In the genomic region with DNA sequence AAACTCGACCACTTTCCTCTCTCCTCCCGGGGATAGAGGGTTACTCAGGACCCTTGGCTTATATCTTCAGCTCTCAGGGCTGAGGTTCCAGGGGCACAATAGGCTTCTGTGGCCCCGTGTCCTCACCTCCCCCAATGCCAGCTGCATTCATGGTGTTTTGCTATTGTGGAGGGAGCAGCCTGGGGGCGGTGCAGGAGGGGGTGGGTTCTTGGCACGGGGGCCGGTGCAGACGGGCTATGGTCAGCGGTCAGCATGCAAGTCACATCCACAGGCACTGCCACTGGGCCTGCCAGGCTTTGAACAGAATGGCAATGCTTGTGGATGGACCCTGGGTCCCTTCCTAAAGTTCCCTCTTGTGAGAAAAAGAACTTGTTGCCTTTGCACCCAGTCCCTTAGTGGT, we compare ENCODE assay signal across 7 mouse cellular contexts. TPM values are rescaled to one million over a fixed set of nuclear protein-coding genes. Genes with fewer than 3 reads are reported as not detected.
A peak's percentile ranks its signal among the peaks of the same experiment; 100 is the strongest.
DNase-seq lines count a peak whose midpoint lies in the region; ATAC-seq and TF ChIP-seq lines count a peak whose summit lies in the region.

No protein-coding gene starts in this region.

- no peak for TF ChIP-seq CTCF in kidney, adult 2 months (conservative IDR thresholded peaks at IDR 0.05; ENCODE audit: insufficient read depth, insufficient read length, low read depth, low read length)

- no peak overlapping the region for H3K27ac ChIP-seq in forebrain, embryonic 16.5 days (ENCODE audit: low read length)
- peak overlapping the region; percentile 58 for H3K27ac ChIP-seq in midbrain, embryonic 15.5 days
- H3K27ac ChIP-seq in kidney, adult 2 months (ENCODE audit: insufficient read depth, low read depth, low read length), result no peak overlapping the region

- H3K27me3 ChIP-seq in forebrain, embryonic 16.5 days (replicated peaks; ENCODE audit: control insufficient read depth, insufficient read depth, low read length), result no peaks in the 10 kb centered on the region
- 0 out of 2 replicates have a peak, but pooled peaks cover 6% of the 10 kb centered on the region for H3K27me3 ChIP-seq in midbrain, embryonic 15.5 days (replicated peaks)
- no peaks in the 10 kb centered on the region for H3K27me3 ChIP-seq in kidney, adult 2 months (replicated peaks; ENCODE audit: control insufficient read depth, insufficient read depth, low read length)

- 9% methylated on average over 8 of the region's 8 CpGs for WGBS in forebrain, embryonic 16.5 days
- 18% methylated on average over 8 of the region's 8 CpGs for WGBS in midbrain, embryonic 15.5 days
- 30% methylated on average over 8 of the region's 8 CpGs for WGBS in kidney, adult 2 months

- no peak overlapping the region for H3K4me3 ChIP-seq in forebrain, embryonic 16.5 days (replicated peaks; ENCODE audit: low read length)
- H3K4me3 ChIP-seq in midbrain, embryonic 15.5 days, result no peak overlapping the region
- H3K4me3 ChIP-seq in kidney, adult 2 months (ENCODE audit: insufficient read depth, low read depth, low read length), result no peak overlapping the region

- no peaks in the 10 kb centered on the region for H3K36me3 ChIP-seq in forebrain, embryonic 16.5 days (ENCODE audit: control insufficient read depth, insufficient read depth)
- no peaks in the 10 kb centered on the region for H3K36me3 ChIP-seq in midbrain, embryonic 15.5 days (replicated peaks)
- no peaks in the 10 kb centered on the region for H3K36me3 ChIP-seq in kidney, adult 2 months (ENCODE audit: control insufficient read depth, insufficient read depth, low read length)

- DNase-seq in thymus, postnatal 14 days, result peak; percentile 25
- no peak for DNase-seq in thymus, postnatal 36 days
- peak; percentile 60 to 84 for DNase-seq in layer of hippocampus, postnatal 14 days (ENCODE audit: low spot score in 2 of 2)
- DNase-seq in lung, postnatal 10 days, result no peak
- DNase-seq in kidney, adult 2 months, result no peak

- peak overlapping the region; percentile 99 for H3K4me2 ChIP-seq in forebrain, embryonic 16.5 days (ENCODE audit: low read length)
- H3K4me2 ChIP-seq in midbrain, embryonic 15.5 days, result peak overlapping the region; percentile 88

- H3K4me1 ChIP-seq in forebrain, embryonic 16.5 days (replicated peaks; ENCODE audit: control insufficient read depth, insufficient read depth, low read length), result peaks cover 25% of the 10 kb centered on the region
- H3K4me1 ChIP-seq in midbrain, embryonic 15.5 days, result peaks cover 25% of the 10 kb centered on the region
- H3K4me1 ChIP-seq in kidney, adult 2 months (ENCODE audit: control insufficient read depth, insufficient read depth, low read length), result no peaks in the 10 kb centered on the region

- no peak for TF ChIP-seq POLR2A in kidney, adult 2 months (IDR thresholded peaks at IDR 0.05; ENCODE audit: low read depth, low read length)

- no peaks in the 10 kb centered on the region for H3K9me3 ChIP-seq in forebrain, embryonic 16.5 days (ENCODE audit: control insufficient read depth, low read length)
- H3K9me3 ChIP-seq in midbrain, embryonic 15.5 days, result no peaks in the 10 kb centered on the region

- no peak overlapping the region for H3K9ac ChIP-seq in forebrain, embryonic 16.5 days (replicated peaks; ENCODE audit: low read depth, low read length)
- H3K9ac ChIP-seq in midbrain, embryonic 15.5 days, result no peak overlapping the region

- peak; percentile 60 for ATAC-seq in forebrain, embryonic 16.5 days
- ATAC-seq in midbrain, embryonic 15.5 days (replicated peaks), result peak; percentile 43; the same call in 1 of the 2 replicates

RNA-seq across cellular contexts. Expression of gene Zcchc24, which starts 2.9 kb away (rescaled TPM):
- 10.4 and 13.7 TPM in 2 replicates for polyA plus RNA-seq in forebrain, embryonic 16.5 days (2015; fragmentation: Nextera tagmentation; extraction: Ambion mirVana)
- total RNA-seq in layer of hippocampus, postnatal 14 days (2021), result 10 to 100 TPM; 60.4 to 63.5 TPM
- 12.3 and 14.2 TPM in 2 replicates for polyA plus RNA-seq in midbrain, embryonic 15.5 days (2015; fragmentation: Nextera tagmentation; extraction: Ambion mirVana)
- 12.4 TPM in 2 replicates for polyA plus RNA-seq in kidney, adult 2 months (2012; rRNA removed)

Comparison
In these comparisons a context has a peak if more than half of its experiments do, and no peak if none do; other contexts are left out.
1. DNase-seq: peak in thymus, postnatal 14 days (single experiment) and layer of hippocampus, postnatal 14 days (2 of 2); none in thymus, postnatal 36 days (0 of 2), lung, postnatal 10 days (single experiment) and kidney, adult 2 months (single experiment).